Mouse (Mus musculus) liver, embryonic 16.5 days (tissue): ENCODE measurements around the gene Polr1a. TPM values are rescaled to one million over a fixed set of nuclear protein-coding genes. Genes with fewer than 3 reads are reported as not detected.

Experiments used
- ATAC-seq: fragments of 200-750 bp; cut with Nextera tagmentation; 2 replicates; pipeline ENCODE4 v1.8.0; 2017; ENCODE audit warnings: low read depth, mild to moderate bottlenecking, moderate number of reproducible peaks, moderate library complexity
- H3K27ac ChIP-seq: fragments of 300-500 bp; sonication (generic); 2 replicates; pipeline ENCODE4 v1.5.1; 2014; ENCODE audit warnings: mild to moderate bottlenecking, low read length
- H3K27me3 ChIP-seq: fragments of 300-500 bp; sonication (generic); 2 replicates; pipeline ENCODE4 v1.6.1; 2014; ENCODE audit warnings: low read depth, low read length, mixed read lengths; ENCODE audit not compliant: control insufficient read depth, insufficient read depth
- H3K36me3 ChIP-seq: fragments of 300-500 bp; sonication (generic); 2 replicates; pipeline ENCODE4 v1.6.1; 2014; ENCODE audit warnings: mild to moderate bottlenecking; ENCODE audit not compliant: control insufficient read depth, insufficient read depth
- H3K4me1 ChIP-seq: fragments of 300-500 bp; sonication (generic); 2 replicates; pipeline ENCODE4 v1.6.1; 2014; ENCODE audit warnings: low read depth, low read length, mixed read lengths; ENCODE audit not compliant: control insufficient read depth
- H3K4me2 ChIP-seq: fragments of 300-500 bp; sonication (generic); 2 replicates; pipeline ENCODE4 v1.6.1; 2014; ENCODE audit warnings: low read depth, low read length, mixed read lengths
- H3K4me3 ChIP-seq: fragments of 300-500 bp; sonication (generic); 2 replicates; pipeline ENCODE4 v1.5.1; 2014; ENCODE audit warnings: low read depth, mild to moderate bottlenecking, low read length
- H3K9ac ChIP-seq: fragments of 300-500 bp; sonication (generic); 2 replicates; pipeline ENCODE4 v1.6.1; 2014; ENCODE audit warnings: low read depth, low read length
- H3K9me3 ChIP-seq: fragments of 300-500 bp; sonication (generic); replicated peaks from 2 replicates; pipeline ENCODE4 v1.6.1; 2016; ENCODE audit warnings: low read length; ENCODE audit not compliant: control insufficient read depth
- WGBS: fragments of 180-500 bp; shearing (Covaris S2); extraction: QIAGEN DNeasy Blood & Tissue Kit; methylation state at CpG from one replicate; pipeline ENCODE4 v1.1.7; 2014; ENCODE audit not compliant: insufficient replicate concordance; 5-methylcytosine and 5-hydroxymethylcytosine counted together
- polyA plus RNA-seq: library from polyadenylated mRNA; unstranded; fragments of >200 nt; fragmentation: Nextera tagmentation; extraction: Ambion mirVana; gene quantifications from 2 replicates; pipeline ENCODE4 v1.2.1, GENCODE M21; 2015

The Polr1a gene
- polyA plus RNA-seq, 1 experiment from 2014 or later = 14.3 TPM

DNA sequence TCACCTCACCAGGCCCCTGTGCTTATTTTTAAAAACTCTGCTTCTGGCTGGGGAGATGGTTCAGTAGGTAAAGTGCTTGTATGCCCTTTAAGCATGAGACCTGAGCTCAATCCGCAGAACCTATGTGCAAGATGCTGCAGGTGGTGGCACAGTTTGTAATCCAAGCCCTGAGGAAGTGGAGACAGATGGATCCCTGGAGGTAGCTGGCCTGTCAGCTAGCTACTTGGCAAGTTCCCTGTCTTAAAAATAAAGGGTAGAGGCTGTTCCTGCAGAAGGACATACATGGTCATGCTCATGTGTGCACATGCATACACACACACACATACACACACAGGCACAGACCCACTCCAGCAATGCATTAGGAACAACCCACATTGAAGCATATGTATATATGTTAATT, 88.4 kb downstream of the Polr1a start:
- Histone ChIP-seq H3K36me3 (no peaks in the 10 kb centered on the region), H3K4me3 (no peak overlapping the region), H3K4me1 (no peaks in the 10 kb centered on the region), H3K4me2 (no peak overlapping the region), H3K27me3 (no peaks in the 10 kb centered on the region), H3K9ac (no peak overlapping the region), H3K27ac (no peak overlapping the region), H3K9me3 (no peaks in the 10 kb centered on the region)
- 69% methylated on average over 1 of the region's 1 CpGs for WGBS
- ATAC-seq = no peak

DNA sequence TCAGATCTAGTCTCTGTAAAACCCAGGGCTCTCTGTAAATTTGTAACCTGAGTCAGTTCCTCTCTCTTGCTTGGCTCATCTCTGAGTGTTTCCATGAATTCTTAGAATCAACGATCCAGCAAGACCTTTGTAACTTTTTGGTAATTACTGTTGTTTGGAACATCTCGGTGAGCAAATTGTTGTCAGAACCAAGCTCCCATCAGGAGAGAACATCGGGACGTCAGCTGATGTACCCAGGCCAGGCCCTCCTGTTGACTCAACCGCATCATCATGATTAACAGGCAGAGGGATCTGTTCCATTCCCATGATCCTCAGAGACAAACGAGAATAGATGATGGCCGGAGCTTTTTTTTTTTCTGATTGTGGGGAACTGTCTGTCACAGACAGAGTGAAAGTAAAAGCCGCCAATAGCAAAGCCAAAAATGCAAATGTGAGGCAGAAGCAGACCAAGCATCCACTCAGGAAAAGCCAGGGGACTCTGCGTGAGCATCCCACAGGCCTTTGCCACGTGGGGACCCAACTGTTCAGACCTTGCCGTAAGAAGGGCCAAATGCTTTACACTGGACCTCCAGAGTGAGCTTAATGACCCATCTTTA, 91.2 kb downstream of the Polr1a start:
- Histone ChIP-seq H3K4me1 (no peaks in the 10 kb centered on the region), H3K4me2 (no peak overlapping the region), H3K4me3 (no peak overlapping the region), H3K9ac (no peak overlapping the region), H3K27me3 (no peaks in the 10 kb centered on the region), H3K9me3 (no peaks in the 10 kb centered on the region), H3K27ac (no peak overlapping the region), H3K36me3 (no peaks in the 10 kb centered on the region)
- no peak for ATAC-seq
- WGBS = 67% methylated on average over 11 of the region's 11 CpGs

DNA sequence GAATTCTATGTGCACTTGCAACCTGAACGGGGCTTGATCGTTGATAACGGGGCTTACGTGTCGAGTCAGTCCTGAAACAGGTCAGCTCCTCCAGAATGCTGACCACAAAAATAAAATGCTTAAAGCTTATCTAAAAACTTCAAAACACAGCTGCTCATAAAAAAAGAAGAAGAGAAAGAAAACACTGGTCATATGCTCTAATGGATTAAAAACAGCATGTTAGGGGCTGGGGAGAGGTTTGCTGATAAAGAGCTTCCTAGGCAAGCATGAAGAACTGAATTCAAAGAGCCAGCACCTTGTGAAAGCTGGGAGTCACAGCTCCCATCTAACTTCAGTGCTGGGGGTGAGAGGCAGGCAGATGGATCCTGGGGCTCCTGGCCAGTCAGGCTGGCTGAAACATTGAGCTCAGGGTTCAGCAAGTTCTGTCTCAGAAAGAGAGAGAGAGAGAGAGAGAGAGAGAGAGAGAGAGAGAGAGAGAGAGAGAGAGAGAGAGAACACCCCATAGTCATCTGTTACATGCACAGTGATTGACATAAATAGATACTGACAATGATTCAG, 92.4 kb downstream of the Polr1a start:
- Histone ChIP-seq H3K9ac (no peak overlapping the region), H3K4me2 (no peak overlapping the region), H3K36me3 (no peaks in the 10 kb centered on the region), H3K27me3 (no peaks in the 10 kb centered on the region), H3K9me3 (no peaks in the 10 kb centered on the region), H3K4me1 (no peaks in the 10 kb centered on the region), H3K4me3 (no peak overlapping the region), H3K27ac (no peak overlapping the region)
- no peak for ATAC-seq
- WGBS = 27% methylated on average over 5 of the region's 5 CpGs

DNA sequence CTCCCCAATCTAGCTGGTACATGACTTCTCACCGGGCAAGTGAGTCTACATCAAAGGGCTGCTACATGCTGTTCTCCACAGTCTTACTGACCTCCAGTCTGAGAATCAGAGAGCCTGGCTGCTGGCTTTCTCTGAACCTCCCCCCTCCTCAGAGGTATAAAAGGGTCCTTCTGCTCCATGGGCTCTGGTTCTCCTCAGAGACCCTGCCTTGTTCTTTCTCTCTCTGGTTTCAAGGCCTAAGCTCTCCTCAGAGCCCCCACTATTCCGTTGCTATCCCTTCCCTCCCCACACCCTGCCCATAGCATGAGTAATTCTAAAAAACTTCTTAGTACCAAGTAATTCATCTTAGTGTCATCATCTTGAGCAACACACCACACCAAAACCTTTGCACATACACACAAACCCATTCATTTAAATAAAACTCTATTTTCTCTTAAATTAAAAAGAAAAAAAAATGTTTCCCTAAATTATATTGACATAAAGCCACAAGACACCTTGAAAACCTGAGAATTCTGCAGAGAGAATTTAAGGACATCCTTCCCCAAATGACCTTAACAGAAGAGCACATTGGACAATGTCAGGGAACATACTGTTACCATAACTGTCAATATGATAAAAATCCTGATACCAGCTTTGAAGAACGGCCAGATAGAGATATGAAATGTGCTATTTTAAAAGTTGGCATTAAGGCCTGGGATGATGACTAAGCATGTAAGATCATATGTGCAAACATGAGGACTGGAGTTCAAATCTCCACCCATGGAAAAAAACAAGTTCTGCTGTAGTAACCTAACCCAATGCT, 98.8 kb downstream of the Polr1a start:
- no peaks in the 10 kb centered on the region for H3K9me3 ChIP-seq
- ATAC-seq = no peak
- no peak overlapping the region for H3K27ac ChIP-seq
- H3K4me3 ChIP-seq = no peak overlapping the region
- no peak overlapping the region for H3K4me2 ChIP-seq
- WGBS = 58% methylated on average over 3 of the region's 3 CpGs
- H3K27me3 ChIP-seq = no peaks in the 10 kb centered on the region
- H3K9ac ChIP-seq = no peak overlapping the region
- H3K4me1 ChIP-seq = no peaks in the 10 kb centered on the region
- no peaks in the 10 kb centered on the region for H3K36me3 ChIP-seq

DNA sequence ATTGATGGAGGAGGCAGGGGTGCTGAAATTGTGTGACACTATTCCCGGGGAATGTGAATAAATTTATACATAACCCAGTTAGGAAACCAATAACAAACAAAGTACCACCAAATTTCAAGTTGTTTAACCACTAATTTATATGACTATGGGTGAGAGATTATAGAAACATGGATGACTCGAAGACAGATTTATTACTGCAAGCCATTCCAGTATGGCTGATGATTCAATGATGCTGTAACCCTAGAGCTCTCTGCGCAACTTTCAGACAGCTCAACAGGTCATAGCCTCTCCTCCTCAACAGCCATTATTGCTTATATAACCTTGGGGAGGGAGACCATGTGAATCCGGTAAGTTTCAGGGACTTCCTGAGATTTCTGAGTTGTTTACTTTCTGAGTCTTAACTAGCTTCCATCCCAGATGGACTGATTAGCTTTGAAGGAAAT, 99.4 kb downstream of the Polr1a start:
- Histone ChIP-seq H3K27me3 (no peaks in the 10 kb centered on the region), H3K4me1 (no peaks in the 10 kb centered on the region), H3K4me2 (no peak overlapping the region), H3K27ac (no peak overlapping the region), H3K9ac (no peak overlapping the region), H3K4me3 (no peak overlapping the region), H3K36me3 (no peaks in the 10 kb centered on the region), H3K9me3 (no peaks in the 10 kb centered on the region)
- 71% methylated on average over 4 of the region's 4 CpGs for WGBS
- ATAC-seq = no peak

DNA sequence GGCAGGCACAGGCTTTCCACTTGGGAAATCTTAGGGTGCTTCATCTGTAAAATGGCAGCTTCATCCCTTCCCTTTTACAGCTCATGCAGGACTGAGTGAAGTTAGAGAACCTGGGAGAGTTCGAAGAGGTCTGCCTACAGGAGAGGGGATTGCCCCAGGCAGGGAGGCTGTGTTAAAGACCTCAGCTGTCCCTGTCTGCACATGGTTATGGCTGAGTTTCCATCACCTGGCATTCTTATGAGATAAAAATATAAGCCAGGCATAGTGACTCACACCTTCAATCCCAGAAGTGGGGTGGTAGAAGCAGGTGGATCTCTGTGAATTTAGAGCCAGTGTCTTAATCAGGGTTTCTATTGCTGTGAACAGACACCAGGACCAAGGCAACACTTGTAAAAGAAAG, 100.6 kb downstream of the Polr1a start:
- H3K4me3 ChIP-seq = no peak overlapping the region
- ATAC-seq = no peak
- no peak overlapping the region for H3K9ac ChIP-seq
- no peaks in the 10 kb centered on the region for H3K4me1 ChIP-seq
- no peak overlapping the region for H3K27ac ChIP-seq
- no peaks in the 10 kb centered on the region for H3K36me3 ChIP-seq
- 59% methylated on average over 1 of the region's 1 CpGs for WGBS
- no peaks in the 10 kb centered on the region for H3K27me3 ChIP-seq
- no peak overlapping the region for H3K4me2 ChIP-seq
- no peaks in the 10 kb centered on the region for H3K9me3 ChIP-seq

DNA sequence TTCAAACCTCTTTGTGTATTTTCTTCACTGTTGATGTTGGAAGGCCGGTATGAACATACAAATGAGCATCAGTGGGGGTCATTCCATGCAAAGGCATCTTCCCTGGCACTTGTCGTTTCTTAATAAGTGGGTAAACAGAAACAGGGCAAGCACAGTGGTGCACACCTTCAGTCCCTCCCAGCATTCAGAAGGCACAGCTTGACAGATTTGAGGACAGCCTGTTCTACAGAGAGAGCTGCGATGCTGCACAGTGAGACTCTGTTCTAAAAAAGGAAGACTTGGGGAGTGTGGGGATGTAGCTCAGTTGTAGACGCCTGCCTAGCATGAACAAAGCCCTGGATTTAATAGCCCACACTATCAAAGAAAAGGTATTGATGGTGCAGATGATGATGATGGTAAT, 105.2 kb downstream of the Polr1a start:
- H3K9ac ChIP-seq = no peak overlapping the region

DNA sequence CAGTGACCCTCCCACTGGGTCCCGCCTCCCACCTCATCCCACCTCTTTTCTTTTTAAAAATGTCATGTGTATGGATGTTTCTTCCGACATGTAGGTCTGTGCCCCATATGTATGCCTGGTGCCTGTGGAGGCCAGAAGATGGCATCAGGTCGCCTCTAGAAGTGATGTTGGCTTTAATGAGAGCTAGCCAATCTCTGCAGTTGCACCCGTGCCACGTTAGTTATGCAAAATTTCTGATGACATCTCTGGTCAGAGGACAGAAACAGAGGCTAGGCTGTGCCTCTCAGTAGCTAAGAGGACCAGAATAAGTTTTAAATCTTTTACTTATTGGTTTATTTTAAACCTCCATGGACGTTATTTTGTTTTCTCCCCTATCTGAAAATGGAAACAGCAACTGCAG, 109.2 kb downstream of the Polr1a start:
- 48% methylated on average over 6 of the region's 6 CpGs for WGBS
- ATAC-seq = no peak
- no peaks in the 10 kb centered on the region for H3K36me3 ChIP-seq
- H3K4me3 ChIP-seq = no peak overlapping the region
- no peak overlapping the region for H3K27ac ChIP-seq
- H3K9me3 ChIP-seq = no peaks in the 10 kb centered on the region
- H3K4me2 ChIP-seq = no peak overlapping the region
- H3K9ac ChIP-seq = no peak overlapping the region
- H3K4me1 ChIP-seq = no peaks in the 10 kb centered on the region
- H3K27me3 ChIP-seq = no peaks in the 10 kb centered on the region

More for the DNA sequence above, 105.2 kb downstream of the Polr1a start:
- no peaks in the 10 kb centered on the region for H3K4me1 ChIP-seq
- ATAC-seq = no peak
- no peak overlapping the region for H3K4me2 ChIP-seq
- no peak overlapping the region for H3K27ac ChIP-seq
- WGBS = 55% methylated on average over 4 of the region's 4 CpGs
- H3K36me3 ChIP-seq = no peaks in the 10 kb centered on the region
- H3K27me3 ChIP-seq = no peaks in the 10 kb centered on the region
- H3K4me3 ChIP-seq = no peak overlapping the region
- H3K9me3 ChIP-seq = no peaks in the 10 kb centered on the region

DNA sequence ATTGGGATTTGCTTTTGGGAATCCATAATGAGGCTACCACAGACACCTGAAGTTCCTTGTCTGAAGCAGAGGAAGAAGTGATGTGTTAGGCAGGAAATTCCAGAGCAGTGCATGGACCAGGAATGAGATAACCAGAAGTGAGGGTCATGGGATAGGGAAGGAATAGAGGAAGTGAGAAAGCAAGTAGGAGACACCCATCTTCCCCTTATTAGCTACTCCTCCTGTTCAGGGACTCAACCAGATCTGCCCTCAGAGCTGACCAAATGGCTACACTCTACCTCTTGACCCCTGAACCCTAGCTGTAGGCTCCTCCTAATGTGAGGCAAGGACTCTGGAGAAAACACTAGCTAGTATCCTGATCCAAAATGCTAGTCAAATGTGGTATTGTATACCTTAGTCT, 116.6 kb downstream of the Polr1a start:
- Histone ChIP-seq H3K9ac (no peak overlapping the region), H3K36me3 (no peaks in the 10 kb centered on the region), H3K4me3 (no peak overlapping the region), H3K27ac (no peak overlapping the region), H3K4me1 (peaks cover 4% of the 10 kb centered on the region), H3K4me2 (no peak overlapping the region), H3K27me3 (no peaks in the 10 kb centered on the region), H3K9me3 (no peaks in the 10 kb centered on the region)
- no peak for ATAC-seq
